Mouse (Mus musculus) kidney, postnatal 14 days (tissue): ENCODE measurements around the gene Cxcr5.

Source experiments
- DNase-seq: peaks from one replicate; pipeline ENCODE4 v3.0.0; 2022; ENCODE audit warnings: mixed read lengths

Gene Cxcr5

GRCm38 (mm10) chr9:44492631-44493461 lies 68.8 kb downstream of the Cxcr5 start:
- DNase-seq = no peak

GRCm38 (mm10) chr9:44491351-44491750 lies 70.3 kb downstream of the Cxcr5 start:
- peak; percentile 58 for DNase-seq

GRCm38 (mm10) chr9:44490086-44490967 lies 71.3 kb downstream of the Cxcr5 start:
- DNase-seq = peak; percentile 89

- DNase-seq = peak; percentile 63
Observed at GRCm38 (mm10) chr9:44489651-44490085, 72.0 kb downstream of the Cxcr5 start.

GRCm38 (mm10) chr9:44488855-44489381 lies 72.8 kb downstream of the Cxcr5 start:
- peak; percentile 94 for DNase-seq

- peak; percentile 59 for DNase-seq
Observed at GRCm38 (mm10) chr9:44488416-44488815, 73.3 kb downstream of the Cxcr5 start.

- peak; percentile 89 for DNase-seq
Observed at GRCm38 (mm10) chr9:44487441-44487840, 74.2 kb downstream of the Cxcr5 start.

- peak; percentile 82 for DNase-seq
Observed at GRCm38 (mm10) chr9:44486741-44487421, 74.8 kb downstream of the Cxcr5 start.

- peak; percentile 87 for DNase-seq
Observed at GRCm38 (mm10) chr9:44486335-44486734, 75.3 kb downstream of the Cxcr5 start.

- DNase-seq = peak; percentile 71
Observed at GRCm38 (mm10) chr9:44485516-44486161, 76.0 kb downstream of the Cxcr5 start.

GRCm38 (mm10) chr9:44485105-44485515 lies 76.6 kb downstream of the Cxcr5 start:
- peak; percentile 47 for DNase-seq

GRCm38 (mm10) chr9:44484311-44485104 lies 77.2 kb downstream of the Cxcr5 start:
- DNase-seq = no peak

- peak; percentile 84 for DNase-seq
Observed at GRCm38 (mm10) chr9:44483510-44484044, 78.1 kb downstream of the Cxcr5 start.

- no peak for DNase-seq
Observed at GRCm38 (mm10) chr9:44483041-44483509, 78.6 kb downstream of the Cxcr5 start.

- DNase-seq = peak; percentile 96
Observed at GRCm38 (mm10) chr9:44482552-44482951, 79.1 kb downstream of the Cxcr5 start, which contains the start of gene Bcl9l. Gene Bcl9l, plus strand, starts transcription at chr9:44482825.

GRCm38 (mm10) chr9:44482112-44482511 lies 79.6 kb downstream of the Cxcr5 start:
- DNase-seq = no peak

GRCm38 (mm10) chr9:44479628-44480428 lies 81.8 kb downstream of the Cxcr5 start:
- DNase-seq = peak; percentile 92

GRCm38 (mm10) chr9:44478959-44479605 lies 82.6 kb downstream of the Cxcr5 start:
- DNase-seq = peak; percentile 93

GRCm38 (mm10) chr9:44478229-44478921 lies 83.3 kb downstream of the Cxcr5 start:
- DNase-seq = peak; percentile 86
